Mouse (Mus musculus): Measurements from ENCODE around the gene Trp63. TPM values are rescaled to one million over a fixed set of nuclear protein-coding genes. Genes with fewer than 3 reads are reported as not detected.
"Not testable (repeated sequence)": the region's sequence is repeated elsewhere in the genome, so short reads cannot be mapped to it uniquely, and the experiment has no call there.

Gene Trp63
- 0.12 and 0.21 TPM in 2 replicates for polyA plus RNA-seq (2014; fragmentation: Nextera tagmentation; extraction: Ambion mirVana)

- no peak for DNase-seq
- WGBS: 42% methylated on average over 8 of the region's 8 CpGs
- Histone ChIP-seq H3K4me1 (ENCODE audit: control insufficient read depth, insufficient read depth, low read length) (0 out of 2 replicates have a peak, but pooled peaks cover 3% of the 10 kb centered on the region), H3K27ac (replicated peaks; ENCODE audit: low read depth, low read length) (no peak within 1 kb of the TSS), H3K36me3 (ENCODE audit: control insufficient read depth, insufficient read depth, low read length) (no peaks in the 10 kb centered on the region), H3K9ac (replicated peaks; ENCODE audit: low read length) (no peak within 1 kb of the TSS), H3K9me3 (ENCODE audit: control insufficient read depth, low read length) (no peaks in the 10 kb centered on the region), H3K27me3 (ENCODE audit: control insufficient read depth, insufficient read depth, low read length) (no peaks in the 10 kb centered on the region), H3K4me2 (ENCODE audit: low read length) (no peak within 1 kb of the TSS), H3K4me3 (replicated peaks; ENCODE audit: low read depth, low read length) (no peak within 1 kb of the TSS)
- no peak for ATAC-seq (ENCODE audit: low FRiP score, low TSS enrichment)
Measured at GRCm38 (mm10) chr16:25683531-25684248, at the start of gene Trp63. Trp63 (plus strand) TSS chr16:25683763.

- WGBS: 89% methylated on average over 4 of the region's 4 CpGs
- DNase-seq; H3K27ac ChIP-seq (replicated peaks; ENCODE audit: low read depth, low read length); H3K4me2 ChIP-seq (ENCODE audit: low read length); ATAC-seq (ENCODE audit: low FRiP score, low TSS enrichment); H3K27me3 ChIP-seq (ENCODE audit: control insufficient read depth, insufficient read depth, low read length); H3K4me3 ChIP-seq (replicated peaks; ENCODE audit: low read depth, low read length); H3K4me1 ChIP-seq (ENCODE audit: control insufficient read depth, insufficient read depth, low read length); H3K9ac ChIP-seq (replicated peaks; ENCODE audit: low read length); H3K36me3 ChIP-seq (ENCODE audit: control insufficient read depth, insufficient read depth, low read length); H3K9me3 ChIP-seq (ENCODE audit: control insufficient read depth, low read length): not testable (repeated sequence)
Measured at GRCm38 (mm10) chr16:25644716-25645115, 38.8 kb upstream of the Trp63 start.

GRCm38 (mm10) chr16:25660510-25661235 is 22.9 kb upstream of the Trp63 start:
- Histone ChIP-seq H3K4me1 (ENCODE audit: control insufficient read depth, insufficient read depth, low read length) (no peaks in the 10 kb centered on the region), H3K27me3 (ENCODE audit: control insufficient read depth, insufficient read depth, low read length) (no peaks in the 10 kb centered on the region), H3K4me3 (replicated peaks; ENCODE audit: low read depth, low read length) (no peak overlapping the region), H3K9ac (replicated peaks; ENCODE audit: low read length) (no peak overlapping the region), H3K27ac (replicated peaks; ENCODE audit: low read depth, low read length) (no peak overlapping the region), H3K4me2 (ENCODE audit: low read length) (no peak overlapping the region), H3K36me3 (ENCODE audit: control insufficient read depth, insufficient read depth, low read length) (no peaks in the 10 kb centered on the region), H3K9me3 (ENCODE audit: control insufficient read depth, low read length) (no peaks in the 10 kb centered on the region)
- DNase-seq: peak; percentile 11
- 83% methylated on average over 9 of the region's 9 CpGs for WGBS
- no peak for ATAC-seq (ENCODE audit: low FRiP score, low TSS enrichment)

GRCm38 (mm10) chr16:25663116-25663515 is 20.4 kb upstream of the Trp63 start:
- H3K36me3 ChIP-seq (ENCODE audit: control insufficient read depth, insufficient read depth, low read length): no peaks in the 10 kb centered on the region
- 83% methylated on average over 3 of the region's 3 CpGs for WGBS

GRCm38 (mm10) chr16:25673861-25674440 is 9.6 kb upstream of the Trp63 start:
- Histone ChIP-seq H3K9ac (replicated peaks; ENCODE audit: low read length) (no peak overlapping the region), H3K4me1 (ENCODE audit: control insufficient read depth, insufficient read depth, low read length) (no peaks in the 10 kb centered on the region), H3K36me3 (ENCODE audit: control insufficient read depth, insufficient read depth, low read length) (no peaks in the 10 kb centered on the region), H3K27me3 (ENCODE audit: control insufficient read depth, insufficient read depth, low read length) (no peaks in the 10 kb centered on the region), H3K4me3 (replicated peaks; ENCODE audit: low read depth, low read length) (no peak overlapping the region), H3K9me3 (ENCODE audit: control insufficient read depth, low read length) (no peaks in the 10 kb centered on the region), H3K27ac (replicated peaks; ENCODE audit: low read depth, low read length) (no peak overlapping the region), H3K4me2 (ENCODE audit: low read length) (no peak overlapping the region)
- DNase-seq (no peak), ATAC-seq (ENCODE audit: low FRiP score, low TSS enrichment) (no peak)
- 93% methylated on average over 5 of the region's 5 CpGs for WGBS

More at GRCm38 (mm10) chr16:25663116-25663515, 20.4 kb upstream of the Trp63 start:
- H3K27me3 ChIP-seq (ENCODE audit: control insufficient read depth, insufficient read depth, low read length): no peaks in the 10 kb centered on the region
- no peaks in the 10 kb centered on the region for H3K9me3 ChIP-seq (ENCODE audit: control insufficient read depth, low read length)
- H3K4me2 ChIP-seq (ENCODE audit: low read length): no peak overlapping the region
- no peak for DNase-seq
- H3K27ac ChIP-seq (replicated peaks; ENCODE audit: low read depth, low read length): no peak overlapping the region
- no peak overlapping the region for H3K4me3 ChIP-seq (replicated peaks; ENCODE audit: low read depth, low read length)
- H3K4me1 ChIP-seq (ENCODE audit: control insufficient read depth, insufficient read depth, low read length): no peaks in the 10 kb centered on the region
- ATAC-seq (ENCODE audit: low FRiP score, low TSS enrichment): no peak
- H3K9ac ChIP-seq (replicated peaks; ENCODE audit: low read length): no peak overlapping the region

- Histone ChIP-seq H3K4me3 (replicated peaks; ENCODE audit: low read depth, low read length) (no peak overlapping the region), H3K27ac (replicated peaks; ENCODE audit: low read depth, low read length) (no peak overlapping the region), H3K9ac (replicated peaks; ENCODE audit: low read length) (no peak overlapping the region), H3K4me2 (ENCODE audit: low read length) (no peak overlapping the region), H3K36me3 (ENCODE audit: control insufficient read depth, insufficient read depth, low read length) (no peaks in the 10 kb centered on the region), H3K27me3 (ENCODE audit: control insufficient read depth, insufficient read depth, low read length) (no peaks in the 10 kb centered on the region), H3K4me1 (ENCODE audit: control insufficient read depth, insufficient read depth, low read length) (0 out of 2 replicates have a peak, but pooled peaks cover 3% of the 10 kb centered on the region), H3K9me3 (ENCODE audit: control insufficient read depth, low read length) (no peaks in the 10 kb centered on the region)
- no peak for ATAC-seq (ENCODE audit: low FRiP score, low TSS enrichment)
- DNase-seq: no peak
- WGBS: 75% methylated on average over 5 of the region's 5 CpGs
Measured at GRCm38 (mm10) chr16:25680369-25680768, 3.2 kb upstream of the Trp63 start.

- Histone ChIP-seq H3K27ac (replicated peaks; ENCODE audit: low read depth, low read length) (no peak overlapping the region), H3K4me3 (replicated peaks; ENCODE audit: low read depth, low read length) (no peak overlapping the region), H3K4me1 (ENCODE audit: control insufficient read depth, insufficient read depth, low read length) (0 out of 2 replicates have a peak, but pooled peaks cover 3% of the 10 kb centered on the region), H3K9me3 (ENCODE audit: control insufficient read depth, low read length) (no peaks in the 10 kb centered on the region), H3K36me3 (ENCODE audit: control insufficient read depth, insufficient read depth, low read length) (no peaks in the 10 kb centered on the region), H3K4me2 (ENCODE audit: low read length) (no peak overlapping the region), H3K9ac (replicated peaks; ENCODE audit: low read length) (no peak overlapping the region), H3K27me3 (ENCODE audit: control insufficient read depth, insufficient read depth, low read length) (no peaks in the 10 kb centered on the region)
- 42% methylated on average over 4 of the region's 4 CpGs for WGBS
- ATAC-seq (ENCODE audit: low FRiP score, low TSS enrichment) (no peak), DNase-seq (no peak)
Measured at GRCm38 (mm10) chr16:25682533-25682932, 1.0 kb upstream of the Trp63 start.

GRCm38 (mm10) chr16:25684572-25684971 is 1.0 kb downstream of the Trp63 start:
- WGBS: 74% methylated on average over 2 of the region's 2 CpGs

More at GRCm38 (mm10) chr16:25684572-25684971, 1.0 kb downstream of the Trp63 start:
- H3K4me1 ChIP-seq (ENCODE audit: control insufficient read depth, insufficient read depth, low read length): 0 out of 2 replicates have a peak, but pooled peaks cover 3% of the 10 kb centered on the region
- no peak overlapping the region for H3K4me3 ChIP-seq (replicated peaks; ENCODE audit: low read depth, low read length)
- H3K9me3 ChIP-seq (ENCODE audit: control insufficient read depth, low read length): no peaks in the 10 kb centered on the region
- no peaks in the 10 kb centered on the region for H3K27me3 ChIP-seq (ENCODE audit: control insufficient read depth, insufficient read depth, low read length)
- H3K4me2 ChIP-seq (ENCODE audit: low read length): no peak overlapping the region
- DNase-seq: no peak
- H3K27ac ChIP-seq (replicated peaks; ENCODE audit: low read depth, low read length): no peak overlapping the region
- H3K36me3 ChIP-seq (ENCODE audit: control insufficient read depth, insufficient read depth, low read length): no peaks in the 10 kb centered on the region
- no peak overlapping the region for H3K9ac ChIP-seq (replicated peaks; ENCODE audit: low read length)
- no peak for ATAC-seq (ENCODE audit: low FRiP score, low TSS enrichment)
